Mouse (Mus musculus) pancreas, adult 10 weeks (tissue): ENCODE measurements around the gene Tet3. TPM values are rescaled to one million over a fixed set of nuclear protein-coding genes. Genes with fewer than 3 reads are reported as not detected.

Experiments used
- polyA plus RNA-seq: library from polyadenylated mRNA; stranded (reverse); fragments of 350-450 nt; fragmentation: Illumina TruSeq; extraction: RNeasy Lipid Tissue Mini Kit (QIAGEN cat#74804); gene quantifications from one replicate; pipeline ENCODE4 v1.2.3, GENCODE M21; 2015; ENCODE audit warnings: low read depth, low replicate concordance; ENCODE audit not compliant: insufficient read depth

Gene Tet3
- polyA plus RNA-seq: 4.1 TPM

GRCm38 (mm10) chr6:83459034-83459644, at the start of gene Tet3:
Gene Tet3, minus strand, starts transcription at chr6:83459084.

DNA sequence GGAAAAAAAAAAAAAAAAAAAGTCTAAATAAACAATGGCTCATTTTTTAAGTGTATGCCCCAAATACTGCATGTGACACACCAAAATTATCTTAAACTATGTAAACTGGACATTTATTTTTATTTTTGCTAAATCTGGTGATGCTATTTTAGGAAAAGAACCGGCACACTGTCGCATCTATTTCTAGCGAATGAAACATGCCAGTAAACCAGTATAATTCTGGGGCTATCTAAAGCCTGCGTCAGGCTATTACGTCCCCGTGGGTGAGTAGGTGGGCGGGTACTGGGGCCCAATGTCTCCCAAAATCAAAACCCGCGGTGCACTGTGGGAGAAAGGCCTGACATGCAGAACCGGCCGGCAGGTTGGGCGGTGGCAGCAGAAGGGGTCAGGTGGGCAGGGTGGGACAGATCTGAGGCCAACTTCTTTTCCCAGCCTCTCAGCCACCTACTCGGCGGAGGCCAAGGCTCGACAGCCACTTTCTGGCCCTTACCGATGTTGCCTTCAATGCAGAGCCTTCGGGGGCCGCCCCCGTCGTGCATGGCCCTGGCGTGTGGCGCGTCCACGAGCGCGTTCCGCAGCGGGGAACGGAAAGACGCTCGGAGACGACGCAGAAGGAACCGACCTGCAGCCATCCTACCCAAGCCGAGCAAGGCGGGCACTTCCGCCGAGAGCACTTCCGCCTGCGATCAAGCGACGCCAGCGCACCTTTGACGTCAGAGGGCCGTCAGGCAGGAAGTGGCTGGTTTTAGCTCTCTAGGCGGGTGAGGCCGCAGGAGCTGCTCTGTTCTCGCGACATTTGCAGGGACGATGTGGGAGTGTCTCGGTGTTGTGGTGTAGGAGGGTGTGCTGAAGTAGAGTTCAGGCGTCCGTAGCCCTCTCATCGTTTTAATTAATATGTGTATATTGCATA, 47.6 kb upstream of the Tet3 start, which contains the start of gene Dguok:
Dguok (minus strand) TSS at position 712 of the 910 bp plus-strand sequence.

GRCm38 (mm10) chr6:83348873-83349272, 110.0 kb downstream of the Tet3 start, which contains the start of gene Bola3:
Gene Bola3, plus strand, starts transcription at chr6:83349147.

GRCm38 (mm10) chr6:83325525-83326393, 133.1 kb downstream of the Tet3 start, which contains the start of the genes Mthfd2 and Mob1a:
Gene Mthfd2, minus strand, starts transcription at chr6:83325908.
Gene Mob1a, plus strand, starts transcription at chr6:83326016.

Other genes with a start within 250 kb of the Tet3 start
- not detected for gene Slc4a5, start 239.3 kb downstream of the Tet3 start, polyA plus RNA-seq
- 19.5 TPM for gene Mthfd2, start 133.2 kb downstream of the Tet3 start, polyA plus RNA-seq
- 11.3 TPM for gene Mob1a, start 133.1 kb downstream of the Tet3 start, polyA plus RNA-seq
- gene Bola3, start 109.9 kb downstream of the Tet3 start, polyA plus RNA-seq: 5.8 TPM
- 21.2 TPM for gene Dguok, start 47.9 kb upstream of the Tet3 start, polyA plus RNA-seq
- 6.2 TPM for gene Actg2, start 77.2 kb upstream of the Tet3 start, polyA plus RNA-seq
- gene Stambp, start 113.6 kb upstream of the Tet3 start, polyA plus RNA-seq: 5.2 TPM
- 0.50 TPM for gene Clec4f, start 197.1 kb upstream of the Tet3 start, polyA plus RNA-seq
- not detected for gene Cd207, start 218.8 kb upstream of the Tet3 start, polyA plus RNA-seq